Mouse (Mus musculus) ES-E14 (cell line): Measurements from ENCODE around the gene Pcx. TPM values are rescaled to one million over a fixed set of nuclear protein-coding genes. Genes with fewer than 3 reads are reported as not detected.

Experiments
- DNase-seq: peaks from one replicate; pipeline ENCODE4 v3.0.0-alpha.2; 2013; ENCODE audit warnings: low read depth, low spot score
- H3K27ac ChIP-seq: 2 replicates; pipeline ENCODE4 v1.5.1; 2012; ENCODE audit warnings: low read depth, mild to moderate bottlenecking, low read length, moderate library complexity, mixed read lengths; ENCODE audit not compliant: poor library complexity, insufficient read depth, severe bottlenecking
- H3K36me3 ChIP-seq: 2 replicates; pipeline ENCODE4 v1.6.1; 2012; ENCODE audit warnings: mild to moderate bottlenecking, low read length, moderate library complexity, mixed read lengths; ENCODE audit not compliant: control insufficient read depth, poor library complexity, insufficient read depth, severe bottlenecking
- H3K4me1 ChIP-seq, 2 experiments: fragments of 150-350 bp in 1 of 2; sonication (generic) in 1 of 2; 2 replicates each; pipeline ENCODE4 v1.6.1; 2012; ENCODE audit warnings: low read length in 2 of 2, mild to moderate bottlenecking in 1 of 2, mixed read lengths in 1 of 2; ENCODE audit not compliant: control insufficient read depth in 2 of 2, insufficient read depth in 2 of 2, poor library complexity in 1 of 2
- H3K4me3 ChIP-seq, 2 experiments: fragments of 150-350 bp in 1 of 2; sonication (generic) in 1 of 2; 2 replicates each; pipeline ENCODE4 v1.5.1; 2012; ENCODE audit warnings: low read length in 2 of 2, low read depth in 1 of 2, mild to moderate bottlenecking in 1 of 2, mixed read lengths in 1 of 2; ENCODE audit not compliant: insufficient read depth in 1 of 2, poor library complexity in 1 of 2, severe bottlenecking in 1 of 2
- H3K9ac ChIP-seq: 2 replicates; pipeline ENCODE4 v1.6.1; 2012; ENCODE audit warnings: low read depth, mild to moderate bottlenecking, low read length, mixed read lengths; ENCODE audit not compliant: poor library complexity, insufficient read depth, severe bottlenecking
- H3K9me3 ChIP-seq: fragments of 150-350 bp; sonication (generic); 2 replicates; pipeline ENCODE4 v1.6.1; 2012; ENCODE audit warnings: low read depth, mild to moderate bottlenecking, low read length; ENCODE audit not compliant: control insufficient read depth, insufficient read depth
- CHD2 ChIP-seq: IDR thresholded peaks from 2 replicates; pipeline ENCODE4 v1.6.1; 2014; ENCODE audit warnings: mild to moderate bottlenecking, low read depth, low read length, inconsistent platforms
- HCFC1 ChIP-seq: IDR thresholded peaks from 2 replicates; pipeline ENCODE4 v1.6.1; 2012; ENCODE audit warnings: low read length, inconsistent platforms, borderline replicate concordance; ENCODE audit not compliant: insufficient read depth
- MAFK ChIP-seq: IDR thresholded peaks from 2 replicates; pipeline ENCODE4 v1.6.1; 2014; ENCODE audit warnings: mild to moderate bottlenecking, low read depth, low read length, inconsistent platforms; ENCODE audit not compliant: insufficient read depth
- ZC3H11A ChIP-seq: IDR thresholded peaks from 2 replicates; pipeline ENCODE4 v1.6.1; 2012; ENCODE audit warnings: low read depth, mild to moderate bottlenecking, inconsistent platforms, low read length, borderline replicate concordance
- ZNF384 ChIP-seq: IDR thresholded peaks from 2 replicates; pipeline ENCODE4 v1.6.1; 2012; ENCODE audit warnings: low read depth, low read length, inconsistent platforms
- in situ Hi-C, 2 experiments: fragments of 600-800 bp; cut with MboI; formaldehyde crosslinking; loops; one replicate each; pipeline ENCODE4 v1.15.1; 2025; ENCODE audit warnings: low sequenced_read_pairs in 2 of 2, inconsistent platforms in 1 of 2; ENCODE audit not compliant: unreplicated experiment in 2 of 2
- total RNA-seq: library from RNA; depleted of rRNA; stranded (reverse); fragments of 300-350 nt; gene quantifications from 2 replicates; pipeline ENCODE4 v1.2.3, GENCODE M21; 2012

The Pcx gene
- total RNA-seq, 1 experiment, result 35.6 TPM

- Histone ChIP-seq H3K9ac (no peak overlapping the region), H3K9me3 (no peaks in the 10 kb centered on the region), H3K36me3 (no peaks in the 10 kb centered on the region), H3K4me1 (no peaks in the 10 kb centered on the region), H3K27ac (no peak overlapping the region), H3K4me3 (no peak overlapping the region)
- DNase-seq, result no peak
- in situ Hi-C loops, result no loop called here
- TF ChIP-seq ZNF384 (no peak), MAFK (no peak), ZC3H11A (no peak), CHD2 (no peak), HCFC1 (no peak)
Observed at GRCm38 (mm10) chr19:4545091-4545490, 34.8 kb downstream of the Pcx start.

- Histone ChIP-seq H3K9me3 (no peaks in the 10 kb centered on the region), H3K27ac (no peak overlapping the region), H3K9ac (no peak overlapping the region), H3K4me3 (no peak overlapping the region), H3K36me3 (no peaks in the 10 kb centered on the region), H3K4me1 (no peaks in the 10 kb centered on the region)
- TF ChIP-seq CHD2, result no peak
- no peak for TF ChIP-seq ZNF384
- no peak for TF ChIP-seq MAFK
- TF ChIP-seq HCFC1, result no peak
- TF ChIP-seq ZC3H11A, result no peak
- no peak for DNase-seq
- in situ Hi-C loops, result no loop called here
Observed at GRCm38 (mm10) chr19:4545841-4546240, 35.6 kb downstream of the Pcx start.

GRCm38 (mm10) chr19:4547801-4548200 is 37.5 kb downstream of the Pcx start:
- H3K9ac ChIP-seq, result no peak overlapping the region
- DNase-seq, result no peak
- no peaks in the 10 kb centered on the region for H3K9me3 ChIP-seq
- H3K27ac ChIP-seq, result no peak overlapping the region
- in situ Hi-C loops, result no loop called here
- H3K36me3 ChIP-seq, result no peaks in the 10 kb centered on the region
- TF ChIP-seq CHD2, result no peak
- no peaks in the 10 kb centered on the region for H3K4me1 ChIP-seq
- no peak overlapping the region for H3K4me3 ChIP-seq

- Histone ChIP-seq H3K4me1 (no peaks in the 10 kb centered on the region), H3K27ac (no peak overlapping the region), H3K9me3 (no peaks in the 10 kb centered on the region), H3K36me3 (no peaks in the 10 kb centered on the region), H3K9ac (no peak overlapping the region), H3K4me3 (no peak overlapping the region)
- no peak for TF ChIP-seq MAFK
- no peak for TF ChIP-seq CHD2
- TF ChIP-seq ZNF384, result no peak
- no peak for TF ChIP-seq ZC3H11A
- no peak for TF ChIP-seq HCFC1
- in situ Hi-C loops, result no loop called here
- no peak for DNase-seq
Observed at GRCm38 (mm10) chr19:4548305-4548883, 38.1 kb downstream of the Pcx start.

- Histone ChIP-seq H3K36me3 (no peaks in the 10 kb centered on the region), H3K9ac (no peak overlapping the region), H3K27ac (no peak overlapping the region), H3K4me3 (no peak overlapping the region), H3K4me1 (peaks cover 0 to 4% of the 10 kb centered on the region in 2 experiments; a peak in 1 of 4 replicates), H3K9me3 (no peaks in the 10 kb centered on the region)
- no peak for DNase-seq
- no peak for TF ChIP-seq MAFK
- no peak for TF ChIP-seq HCFC1
- TF ChIP-seq ZNF384, result no peak
- TF ChIP-seq CHD2, result no peak
- TF ChIP-seq ZC3H11A, result no peak
- in situ Hi-C loops, result no loop called here
Observed at GRCm38 (mm10) chr19:4554248-4554647, 44.0 kb downstream of the Pcx start.
